Mouse (Mus musculus) layer of hippocampus, postnatal 36 days (tissue): ENCODE data around the gene Zfp599. TPM values are rescaled to one million over a fixed set of nuclear protein-coding genes. Genes with fewer than 3 reads are reported as not detected.
"Not testable (repeated sequence)": the region's sequence is repeated elsewhere in the genome, so short reads cannot be mapped to it uniquely, and the experiment has no call there.

Source experiments
- DNase-seq, 2 experiments: peaks; one replicate each; pipeline ENCODE4 v3.0.0; 2022
- total RNA-seq, 2 experiments: library from RNA; stranded (reverse); gene quantifications; 2 replicates each; pipeline ENCODE4 v1.2.3; 2021

Gene Zfp599
- 1 to 10 TPM; 5.5 to 5.6 TPM for total RNA-seq

DNA sequence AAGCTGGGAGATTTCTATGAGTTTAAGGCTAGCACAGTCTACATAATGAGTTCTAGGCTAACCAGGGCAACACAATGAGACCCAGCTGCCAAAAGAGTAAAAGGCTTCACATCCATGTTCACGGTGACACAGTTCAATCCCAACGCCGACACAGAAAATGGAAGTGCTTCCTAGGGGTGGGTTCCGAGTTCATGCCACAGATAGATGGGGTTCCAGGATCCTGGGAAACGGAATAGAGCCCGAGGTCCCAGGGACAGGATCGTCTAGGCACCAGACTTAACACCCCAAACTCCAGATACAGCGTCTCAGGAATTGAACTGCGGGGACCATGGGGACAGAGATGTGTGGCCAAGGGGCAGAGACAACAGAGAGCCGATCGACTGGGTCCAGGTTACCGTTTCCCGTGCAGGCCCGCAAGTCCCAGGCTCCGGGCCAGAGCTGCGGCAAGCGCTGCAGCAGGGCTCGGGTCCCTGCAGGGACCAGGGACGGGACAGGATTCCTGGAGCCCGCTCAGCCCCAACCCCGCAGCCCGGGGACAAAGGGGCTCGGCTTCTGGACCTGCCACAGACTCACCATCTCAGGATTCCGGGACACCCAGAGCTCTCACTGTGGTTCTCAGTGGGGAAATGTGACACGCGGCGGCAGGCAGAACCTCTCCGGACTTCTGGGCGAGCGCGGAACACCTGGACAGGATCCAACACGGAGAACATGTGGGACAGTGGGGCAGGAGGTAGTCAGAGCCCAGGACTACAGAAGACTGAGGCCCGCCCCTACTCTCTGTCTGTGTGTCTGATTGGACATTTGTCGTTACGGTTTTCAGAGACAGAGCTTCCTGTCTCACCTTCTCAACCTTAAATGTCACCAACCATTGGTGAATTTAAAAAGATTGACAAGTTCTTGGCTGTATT is at the start of gene Zfp599:
Zfp599 (minus strand) TSS at position 712 of the 908 bp plus-strand sequence.
- DNase-seq = peak; percentile 52

DNA sequence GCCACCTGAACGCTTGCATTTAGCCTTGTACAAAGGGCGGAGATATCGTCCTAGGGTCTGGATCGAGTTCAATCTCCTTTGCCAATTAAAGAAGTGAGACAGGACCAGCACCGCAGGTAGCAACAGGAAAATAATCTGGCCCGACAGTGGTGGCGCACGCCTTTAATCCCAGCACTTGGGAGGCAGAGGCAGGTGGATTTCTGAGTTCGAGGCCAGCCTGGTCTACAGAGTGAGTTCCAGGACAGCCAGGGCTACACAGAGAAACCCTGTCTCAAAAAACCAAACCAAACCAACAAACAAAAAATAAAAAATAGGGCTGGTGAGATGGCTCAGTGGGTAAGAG is 48.2 kb upstream of the Zfp599 start:
- DNase-seq = not testable (repeated sequence)

DNA sequence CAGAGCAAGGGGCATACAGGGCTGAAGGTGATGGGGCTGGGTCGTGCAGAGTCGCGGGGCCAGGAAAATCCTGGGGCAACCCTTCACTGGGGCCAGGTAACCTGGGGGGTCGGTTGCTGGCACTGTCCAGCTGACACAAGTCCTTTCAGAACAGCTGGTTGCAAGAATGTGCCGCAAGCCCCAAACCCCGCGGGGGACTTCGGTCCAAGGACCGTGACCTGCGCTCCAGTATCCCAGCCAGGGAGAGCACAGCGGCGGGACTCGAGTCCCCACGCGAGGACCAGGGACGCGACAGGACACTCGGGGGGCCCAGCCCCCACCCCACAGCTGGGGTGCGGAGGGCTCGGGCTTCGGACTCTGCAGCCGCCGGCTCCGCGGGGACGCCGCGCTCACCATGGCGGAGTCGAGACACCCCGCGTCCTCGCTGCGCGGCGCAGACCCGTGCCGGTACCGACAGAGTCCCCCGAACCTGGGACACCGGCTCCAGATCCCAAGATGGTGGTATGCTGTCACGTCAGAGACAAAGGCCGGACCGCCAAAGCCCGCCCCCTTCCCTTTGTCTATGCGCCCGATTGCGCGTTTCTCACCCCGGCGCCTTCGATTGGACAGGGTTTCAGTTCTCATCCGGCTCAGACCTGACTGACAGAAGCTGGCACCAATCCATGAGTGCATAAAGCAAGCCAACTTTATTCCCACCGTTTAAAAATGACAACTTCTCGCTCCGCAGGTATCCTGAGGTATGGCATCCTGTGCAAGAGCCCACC is 47.6 kb upstream of the Zfp599 start, which contains the start of gene Zfp810:
Zfp810 (minus strand) TSS at position 493 of the 764 bp plus-strand sequence.
- peak; percentile 90 to 91 for DNase-seq

DNA sequence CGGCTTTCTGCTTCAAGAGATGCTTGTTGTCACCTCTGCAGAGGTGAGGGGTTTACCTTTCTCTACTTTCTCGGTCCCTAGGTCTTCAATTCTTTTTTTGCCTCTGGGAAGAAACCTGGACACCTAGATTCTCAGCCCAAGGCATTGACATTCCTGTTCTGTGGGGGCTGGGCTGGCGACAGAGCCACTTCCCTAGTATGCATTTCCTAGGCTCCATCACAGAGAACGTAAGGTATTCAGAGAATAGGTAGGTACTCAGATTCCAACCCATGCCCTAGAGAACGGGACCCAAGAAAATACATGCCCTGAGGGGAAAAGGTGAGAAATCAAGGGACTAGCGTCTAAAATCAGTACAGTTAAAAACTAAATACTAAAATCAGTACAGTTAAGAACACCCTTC is 47.0 kb upstream of the Zfp599 start:
- DNase-seq = peak in 1 of 2 experiments; percentile 6

DNA sequence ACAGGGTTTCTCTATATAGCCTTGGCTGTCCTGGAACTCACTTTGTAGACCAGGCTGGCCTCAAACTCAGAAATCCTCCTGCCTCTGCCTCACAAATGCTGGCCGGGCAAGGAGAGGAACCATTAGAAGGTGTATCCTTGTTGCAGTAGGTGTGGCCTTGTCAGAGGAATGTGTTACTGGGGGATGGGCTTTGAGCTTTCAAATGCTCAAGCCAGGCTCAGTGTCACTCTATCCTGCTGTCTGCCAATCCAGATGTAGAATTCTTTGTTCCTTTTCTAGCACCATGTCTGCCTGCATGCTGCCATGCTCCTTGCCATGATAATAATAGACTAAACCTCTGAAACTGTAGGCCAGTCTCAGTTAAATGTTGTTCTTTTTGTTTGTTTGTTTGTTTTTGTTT is 42.5 kb upstream of the Zfp599 start:
- no peak for DNase-seq

DNA sequence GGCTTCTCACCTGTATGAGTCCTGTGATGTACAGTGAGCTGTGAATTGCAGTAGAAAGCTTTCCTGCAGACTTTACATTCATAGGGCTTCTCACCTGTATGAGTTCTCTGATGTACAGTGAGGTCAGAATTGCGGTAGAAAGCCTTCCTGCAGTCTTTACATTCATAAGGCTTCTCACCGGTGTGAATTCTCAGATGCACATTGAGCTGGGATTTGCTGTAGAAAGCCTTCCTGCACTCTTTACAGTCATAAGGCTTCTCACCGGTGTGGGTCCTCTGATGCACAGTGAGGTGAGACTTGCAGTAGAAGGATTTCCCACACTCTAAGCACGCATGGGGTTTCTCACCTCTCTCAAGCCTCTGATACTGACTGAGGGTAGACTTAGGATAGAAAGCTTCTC is 19.0 kb upstream of the Zfp599 start:
- no peak for DNase-seq

DNA sequence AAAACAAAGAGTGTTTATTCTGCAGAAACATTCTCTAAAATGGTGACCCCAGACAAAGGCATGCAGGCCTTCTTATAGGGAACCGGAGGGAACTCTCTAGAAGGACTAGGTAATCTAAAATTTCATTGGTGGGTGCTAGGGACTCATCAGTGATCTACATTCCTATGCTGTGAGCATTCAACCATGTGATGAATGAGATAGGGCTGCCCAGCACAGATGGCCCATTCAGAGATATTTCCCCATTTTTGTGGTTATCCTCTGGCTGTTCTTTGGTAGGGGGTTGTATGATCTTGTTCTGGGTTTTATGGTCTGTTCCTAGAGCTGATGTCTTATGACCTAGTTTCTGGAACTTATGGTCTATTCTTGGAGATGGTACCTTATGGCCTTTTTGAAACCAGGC is 9.2 kb upstream of the Zfp599 start:
- DNase-seq = no peak

DNA sequence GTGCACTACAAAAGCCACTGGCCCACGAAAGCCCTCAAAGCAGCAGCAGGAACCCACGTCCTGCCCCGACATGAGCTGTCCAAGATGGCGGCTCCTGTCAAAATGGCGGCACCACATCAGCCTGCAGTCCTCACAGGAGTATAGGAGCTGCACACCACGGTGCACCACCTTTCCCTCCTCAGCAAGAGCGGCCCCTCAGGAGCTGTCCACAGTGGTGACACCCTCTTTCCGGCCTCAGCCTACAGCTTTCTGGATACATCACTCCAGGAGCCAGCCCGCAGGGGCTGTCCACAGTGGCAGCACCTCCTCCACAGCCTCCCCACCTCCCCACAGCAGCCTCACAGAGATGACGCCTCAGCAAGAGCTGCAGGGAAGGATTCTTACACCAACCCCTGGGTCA is 2.9 kb upstream of the Zfp599 start:
- DNase-seq = no peak

DNA sequence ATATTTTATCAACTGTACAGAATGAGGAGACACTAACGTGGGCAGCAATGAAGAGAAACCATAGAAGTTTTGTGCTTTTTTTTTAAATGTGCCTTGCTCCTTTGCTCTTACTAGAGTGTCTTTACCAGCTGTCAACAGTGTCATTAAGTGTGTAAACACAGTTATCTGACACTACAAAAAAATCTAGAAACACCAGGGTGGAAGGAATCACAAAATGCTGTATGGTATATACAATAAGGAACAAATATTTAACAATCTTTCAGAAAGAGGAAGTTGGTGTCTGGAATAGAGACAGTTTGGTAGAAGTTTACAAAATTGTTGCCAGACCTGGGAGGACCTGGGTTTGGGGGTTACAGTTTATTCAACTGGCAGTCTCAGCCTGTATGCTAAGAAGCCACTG is 1.9 kb upstream of the Zfp599 start:
- DNase-seq = no peak

DNA sequence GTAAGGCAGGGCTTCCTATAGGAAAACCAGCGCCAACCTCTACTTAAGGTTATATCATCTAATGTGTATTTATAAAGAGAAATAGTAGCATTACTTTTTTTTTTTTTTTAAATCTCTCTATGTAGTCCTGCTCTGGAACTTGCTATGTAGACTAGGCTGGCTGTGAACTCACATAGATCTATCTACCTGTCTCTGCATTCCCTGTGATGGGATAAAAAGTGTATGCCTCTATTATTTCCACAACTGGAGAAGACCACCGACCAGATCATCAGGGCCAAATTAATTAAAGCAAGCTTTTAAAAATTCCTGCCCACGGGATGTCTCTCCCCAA is 362 bp upstream of the Zfp599 start:
- DNase-seq = no peak

DNA sequence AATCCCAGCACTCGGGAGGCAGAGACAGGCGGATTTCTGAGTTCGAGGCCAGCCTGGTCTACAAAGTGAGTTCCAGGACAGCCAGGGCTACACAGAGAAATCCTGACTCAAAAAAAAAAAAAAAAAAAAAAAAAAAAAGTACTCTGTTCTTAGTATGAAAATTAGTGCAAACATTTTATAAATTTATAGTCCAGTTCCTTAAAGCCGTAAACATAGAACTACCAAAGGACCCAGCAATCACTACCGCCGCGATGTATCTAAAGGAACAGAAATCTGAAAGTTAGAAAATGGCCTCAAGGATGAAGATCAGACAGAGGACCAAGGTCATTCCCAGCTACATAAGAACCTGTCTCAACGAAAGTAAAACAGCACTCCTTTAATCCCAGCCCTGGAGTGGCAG is 911 bp downstream of the Zfp599 start:
- no peak for DNase-seq

DNA sequence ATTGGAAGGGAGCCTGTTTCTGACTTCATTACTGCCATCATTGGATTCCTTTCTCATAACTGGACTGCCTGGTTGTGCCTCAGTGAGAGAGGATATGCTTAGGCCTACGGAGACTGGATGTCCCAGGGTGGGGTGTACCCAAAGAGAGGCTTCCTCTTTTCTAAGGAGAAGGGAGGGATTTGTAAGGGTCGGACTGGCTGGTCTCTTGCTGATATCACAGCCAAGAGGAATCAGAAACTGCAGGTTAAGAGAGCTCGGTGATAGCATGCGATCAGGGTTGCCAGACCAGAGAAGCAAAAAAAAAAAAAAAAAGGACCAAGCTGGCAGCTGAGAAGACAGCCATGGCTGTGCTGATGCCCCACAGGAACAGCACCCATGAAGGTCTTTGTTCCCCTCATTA is 3.1 kb downstream of the Zfp599 start:
- DNase-seq = no peak

DNA sequence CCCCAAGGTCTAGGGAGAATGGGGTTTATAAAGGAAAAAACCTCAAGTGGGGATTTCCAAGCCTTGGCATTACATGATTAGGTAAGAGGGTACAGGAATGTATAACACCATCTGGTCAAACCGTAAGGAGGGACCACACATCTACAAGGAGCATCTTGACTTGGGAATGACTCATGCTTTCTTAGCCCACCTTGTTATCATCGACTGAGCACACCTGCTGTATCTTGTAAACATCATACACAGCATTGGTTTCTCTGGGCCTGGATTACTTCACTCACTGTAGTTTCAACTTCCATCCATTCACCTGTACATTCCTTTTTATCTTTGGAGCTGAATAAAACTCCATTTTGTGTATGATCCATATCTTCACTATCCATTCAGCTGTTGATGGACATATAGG is 15.5 kb downstream of the Zfp599 start:
- no peak for DNase-seq

DNA sequence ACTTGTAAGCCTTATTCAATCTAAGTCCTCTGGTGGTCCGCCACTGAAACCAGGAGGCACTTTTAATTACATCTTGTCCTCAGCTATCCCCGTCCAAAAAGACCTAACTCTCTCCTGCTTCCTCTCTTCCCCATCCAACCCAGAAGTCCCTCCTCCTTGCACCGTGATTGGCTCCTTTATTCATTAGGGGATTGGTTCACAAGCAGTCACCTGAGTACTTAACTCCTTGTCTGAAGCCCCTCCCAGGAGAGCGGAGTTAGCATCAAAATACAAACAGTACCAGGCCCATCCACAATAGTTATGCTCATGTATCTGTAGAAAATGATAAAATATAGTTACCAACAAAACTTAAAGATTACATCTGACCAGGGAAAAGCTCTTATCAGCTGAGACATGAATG is 19.7 kb downstream of the Zfp599 start:
- DNase-seq = no peak

DNA sequence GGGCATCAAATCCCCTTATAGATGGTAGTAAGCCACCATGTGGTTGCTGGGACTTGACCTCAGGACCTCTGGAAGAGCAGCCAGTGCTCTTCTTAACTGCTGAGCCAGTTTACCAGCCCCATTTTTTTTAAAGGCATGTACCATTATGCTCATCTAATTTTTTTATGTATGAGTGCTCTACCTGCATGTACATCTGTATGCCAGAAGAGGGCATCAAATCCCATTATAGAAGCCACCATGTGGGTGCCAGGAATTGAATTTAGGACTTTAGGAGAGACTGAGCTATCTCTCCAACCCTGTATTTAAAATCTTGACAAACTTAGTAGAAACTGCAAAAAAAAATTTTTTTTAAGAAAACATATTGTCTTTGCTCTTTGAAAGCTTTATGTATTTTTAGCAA is 29.1 kb downstream of the Zfp599 start:
- no peak for DNase-seq

DNA sequence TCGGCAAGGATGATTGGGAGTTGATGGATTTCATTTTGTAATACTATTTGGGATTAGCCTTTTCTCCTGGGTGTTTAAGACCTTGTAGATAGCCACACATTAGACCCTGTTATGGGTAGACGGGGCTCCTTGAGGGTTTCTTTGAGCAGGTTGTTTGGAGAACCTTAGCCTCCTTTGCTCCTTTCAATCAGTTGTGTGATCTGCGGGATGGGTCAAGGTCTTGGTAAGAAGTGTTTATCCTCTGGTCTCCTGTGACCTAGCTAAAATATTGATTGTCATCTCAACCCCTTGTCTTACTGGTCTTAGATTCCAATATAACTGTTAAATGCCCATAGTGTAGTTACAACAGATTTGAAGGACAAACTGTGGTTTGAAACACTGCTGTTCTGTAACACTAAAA is 29.6 kb downstream of the Zfp599 start:
- DNase-seq = no peak

DNA sequence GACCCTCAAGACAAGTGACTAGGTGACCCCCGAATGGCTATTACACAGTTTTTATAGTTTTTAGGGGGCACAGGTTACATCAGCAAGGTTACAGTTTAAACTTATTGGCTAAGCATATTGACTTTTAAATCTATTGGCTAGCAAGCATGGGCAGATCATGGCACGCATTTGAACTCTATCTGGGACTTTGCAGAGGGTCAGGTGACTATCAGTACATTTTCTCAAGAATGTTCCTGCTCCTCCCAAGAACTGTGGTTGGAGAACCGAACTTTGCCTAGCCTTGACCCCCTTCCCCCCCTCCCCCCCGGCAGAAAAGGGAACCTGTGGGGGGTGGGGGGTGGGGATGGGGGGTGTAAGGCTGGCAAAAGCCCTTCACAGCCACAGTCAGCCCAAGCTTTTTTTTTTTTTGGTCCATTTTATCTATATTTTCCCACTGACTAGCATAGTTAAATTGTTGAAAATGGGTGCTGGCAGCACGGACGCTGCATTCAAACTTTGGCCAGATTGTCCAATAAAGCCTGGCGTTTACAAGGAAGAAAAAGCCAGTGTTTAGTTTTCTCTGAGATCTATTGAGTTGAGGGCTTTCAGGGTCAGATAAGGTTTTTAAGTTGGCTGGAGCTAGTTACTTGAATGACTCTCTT is 30.2 kb downstream of the Zfp599 start:
- DNase-seq = no peak

DNA sequence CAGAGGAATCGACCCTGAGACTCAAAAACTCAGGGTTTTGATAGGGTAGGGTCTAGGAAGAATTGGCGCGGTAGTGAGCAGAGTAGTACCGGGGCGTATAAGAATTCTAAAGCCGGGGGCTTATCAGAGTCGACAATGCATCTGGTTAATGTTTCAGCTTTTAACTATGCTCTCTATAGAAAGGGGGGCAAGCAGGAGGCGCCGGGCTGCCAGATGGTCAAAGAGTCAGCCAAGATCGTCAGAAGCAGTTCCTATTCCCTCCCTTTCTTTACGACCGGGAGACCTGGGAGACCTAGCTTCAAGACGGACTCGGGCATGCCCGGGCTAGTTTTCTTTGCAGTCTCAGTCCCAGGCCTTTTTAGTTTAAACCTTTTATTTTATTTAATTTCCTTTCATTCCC is 32.8 kb downstream of the Zfp599 start:
- DNase-seq = no peak

DNA sequence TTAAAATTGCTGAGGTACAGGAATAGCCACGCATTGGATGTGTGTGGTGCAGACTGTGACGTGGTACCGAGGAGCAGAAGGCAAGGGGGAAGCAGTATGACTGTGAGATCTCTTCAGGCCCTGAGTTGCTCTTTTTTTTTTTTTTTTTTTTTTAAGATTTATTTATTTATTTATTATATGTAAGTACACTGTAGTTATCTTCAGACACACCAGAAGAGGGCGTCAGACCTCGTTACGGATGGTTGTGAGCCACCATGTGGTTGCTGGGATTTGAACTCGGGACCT is 33.4 kb downstream of the Zfp599 start:
- DNase-seq = not testable (repeated sequence)

DNA sequence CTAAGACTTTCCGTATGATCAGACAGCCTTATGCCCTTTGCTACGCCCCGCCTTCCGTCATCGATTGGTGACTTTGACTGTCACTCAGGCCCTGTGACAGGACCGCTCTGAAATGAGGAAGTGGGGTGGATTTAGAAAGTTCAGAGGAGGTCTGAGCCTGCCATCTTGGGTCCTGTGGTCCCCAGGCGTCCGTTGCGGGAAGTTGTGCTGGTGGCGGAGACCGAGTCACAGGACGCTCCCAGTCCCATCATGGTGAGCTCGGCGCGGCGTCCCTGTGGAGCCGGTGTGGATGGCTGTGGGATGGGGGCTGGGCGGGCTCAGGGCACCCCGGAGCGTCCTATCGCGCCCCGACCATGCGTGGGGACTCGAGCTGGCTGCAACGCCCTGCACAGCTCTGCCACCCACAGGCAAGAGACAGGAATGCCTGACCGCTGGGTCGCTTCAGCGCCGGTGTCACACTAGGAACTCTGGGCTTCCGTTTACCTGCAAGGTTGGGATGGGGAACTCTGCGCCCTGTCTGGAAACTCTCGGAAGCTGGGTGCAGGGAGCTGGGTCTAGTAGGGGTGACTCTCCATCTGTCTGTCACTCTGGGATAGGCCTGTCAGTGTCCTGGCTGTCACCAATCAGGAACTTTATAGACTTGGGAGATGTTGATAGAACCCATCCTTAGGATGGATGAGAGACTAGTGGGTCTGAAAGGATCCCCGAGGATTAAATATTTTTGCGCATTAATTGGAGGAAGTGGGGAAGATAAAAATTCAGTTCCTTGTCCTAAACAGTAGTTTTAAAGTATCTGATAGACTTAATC is 33.9 kb downstream of the Zfp599 start, which contains the start of gene Zfp809:
Zfp809 (plus strand) TSS at position 134 of the 808 bp plus-strand sequence.
- DNase-seq = peak; percentile 99

DNA sequence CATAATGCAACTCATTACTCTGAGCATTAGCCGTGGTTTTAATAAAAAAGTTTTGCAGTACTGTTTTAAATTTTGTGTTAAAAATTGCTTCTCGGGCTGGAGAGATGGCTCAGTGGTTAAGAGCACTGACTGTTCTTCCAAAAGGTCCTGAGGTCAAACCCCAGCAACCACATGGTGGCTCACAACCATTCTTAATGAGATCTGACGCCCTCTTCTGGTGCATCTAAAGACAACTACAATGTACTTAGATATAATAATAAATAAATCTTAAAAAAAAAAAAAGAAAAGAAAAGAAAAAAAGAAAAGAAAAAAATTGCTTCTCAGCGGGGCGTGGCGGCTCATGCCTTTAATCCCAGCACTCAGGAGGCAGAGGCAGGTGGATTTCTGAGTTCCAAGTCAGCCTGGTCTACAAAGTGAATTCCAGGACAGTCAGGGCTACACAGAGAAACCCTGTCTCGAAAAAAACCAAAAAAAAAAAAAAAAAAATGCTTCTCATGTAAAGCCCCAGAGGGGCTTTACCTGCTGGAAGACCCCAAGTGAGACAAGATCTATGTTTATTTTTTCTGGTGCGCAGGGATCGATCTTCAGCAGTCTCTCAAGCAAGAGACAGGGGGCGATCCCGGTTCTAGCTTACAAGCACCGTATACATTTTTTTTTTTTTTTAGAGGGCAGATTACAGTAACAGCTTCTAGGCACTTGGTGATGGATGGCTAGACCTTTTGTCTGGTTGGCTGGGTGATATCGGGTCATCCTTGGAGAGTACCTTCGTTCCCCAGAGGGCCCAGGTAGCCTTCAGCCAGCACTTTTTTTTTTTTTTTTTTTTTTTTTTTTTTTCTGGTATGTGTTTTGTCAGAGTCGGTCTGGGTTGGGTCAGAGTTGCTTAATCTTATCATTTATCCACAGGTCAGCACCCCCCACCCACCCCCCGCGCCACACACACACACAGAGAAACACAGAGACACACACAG is 34.9 kb downstream of the Zfp599 start:
- DNase-seq = peak in 1 of 2 experiments; percentile 7
